7 mouse cellular contexts compared by ENCODE assay signal in the genomic region with DNA sequence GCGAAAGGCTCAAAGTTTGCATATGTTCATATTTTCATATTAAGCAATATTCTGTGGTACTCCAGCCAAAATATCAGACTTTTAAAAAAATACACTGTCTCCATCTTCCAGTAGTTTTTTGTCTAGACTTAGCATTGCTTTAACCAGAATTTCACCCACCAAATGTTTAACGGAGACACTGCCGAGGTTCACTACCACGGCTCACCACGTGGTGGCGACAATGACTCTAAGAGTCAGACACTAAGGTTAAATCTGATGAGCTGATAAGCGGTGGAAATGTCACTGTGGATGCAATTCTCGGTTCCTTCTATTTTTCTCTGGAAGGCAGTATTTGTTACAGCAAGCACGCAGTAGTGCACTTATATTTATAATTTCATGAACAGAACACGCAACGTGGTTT.
A peak's percentile ranks its signal among the peaks of the same experiment; 100 is the strongest.
DNase-seq lines count a peak whose midpoint lies in the region.

No protein-coding gene starts in this region.

- DNase-seq in CD8-positive naive resting alpha-beta T cell, adult 2 months (ENCODE audit: low read depth in 2 of 2, low spot score in 2 of 2), result peak; percentile 53 to 74
- peak; percentile 56 for DNase-seq in T-cell, adult 2 months (ENCODE audit: low spot score)
- peak; percentile 95 to 97 for DNase-seq in cerebellum, postnatal 10 days
- peak; percentile 63 for DNase-seq in gastrocnemius, adult 18-20 months (ENCODE audit: low spot score)
- DNase-seq in layer of hippocampus, adult 9-10 months (ENCODE audit: low spot score), result peak; percentile 75
- DNase-seq in lung, postnatal 36 days, result peak; percentile 83
- peak; percentile 12 for DNase-seq in spleen, adult 12 weeks (ENCODE audit: low spot score)

Comparison
In these comparisons a context has a peak if more than half of its experiments do, and no peak if none do; other contexts are left out.
1. Peak in every context shown above with its lines: DNase-seq.
2. DNase-seq: peak in every context shown above with its lines; median percentile 96 in cerebellum, postnatal 10 days; 83 in lung, postnatal 36 days; 75 in layer of hippocampus, adult 9-10 months; 64 in CD8-positive naive resting alpha-beta T cell, adult 2 months; 63 in gastrocnemius, adult 18-20 months; 56 in T-cell, adult 2 months; 12 in spleen, adult 12 weeks.